Mouse (Mus musculus) hindbrain, embryonic 11.5 days (tissue): Measurements from ENCODE around the gene Aire. TPM values are rescaled to one million over a fixed set of nuclear protein-coding genes. Genes with fewer than 3 reads are reported as not detected.

Experiments
- ATAC-seq: fragments of 200-750 bp; cut with Nextera tagmentation; 2 replicates; pipeline ENCODE4 v1.8.0; 2017; ENCODE audit warnings: mild to moderate bottlenecking, moderate TSS enrichment, moderate library complexity; ENCODE audit not compliant: low FRiP score
- DNase-seq: peaks from one replicate; pipeline ENCODE4 v3.0.0-alpha.2; 2015; ENCODE audit warnings: low spot score
- H3K27ac ChIP-seq: fragments of 300-500 bp; sonication (generic); 2 replicates; pipeline ENCODE4 v1.5.1; 2014; ENCODE audit warnings: mild to moderate bottlenecking, low read depth, low read length
- H3K27me3 ChIP-seq: fragments of 300-500 bp; sonication (generic); 2 replicates; pipeline ENCODE4 v1.6.1; 2014; ENCODE audit warnings: mild to moderate bottlenecking, low read length, moderate library complexity, mixed read lengths; ENCODE audit not compliant: control insufficient read depth, insufficient read depth
- H3K36me3 ChIP-seq: fragments of 300-500 bp; sonication (generic); 2 replicates; pipeline ENCODE4 v1.6.1; 2014; ENCODE audit warnings: mild to moderate bottlenecking, low read length, moderate library complexity, mixed read lengths; ENCODE audit not compliant: control insufficient read depth, insufficient read depth
- H3K4me1 ChIP-seq: fragments of 300-500 bp; sonication (generic); replicated peaks from 2 replicates; pipeline ENCODE4 v1.6.1; 2014; ENCODE audit warnings: low read length, mixed read lengths; ENCODE audit not compliant: control insufficient read depth, insufficient read depth
- H3K4me2 ChIP-seq: fragments of 300-500 bp; sonication (generic); replicated peaks from 2 replicates; pipeline ENCODE4 v1.6.1; 2014; ENCODE audit warnings: mild to moderate bottlenecking, low read depth, low read length
- H3K4me3 ChIP-seq: fragments of 300-500 bp; sonication (generic); 2 replicates; pipeline ENCODE4 v1.5.1; 2014; ENCODE audit warnings: low read depth, low read length
- H3K9ac ChIP-seq: fragments of 300-500 bp; sonication (generic); 2 replicates; pipeline ENCODE4 v1.6.1; 2014; ENCODE audit warnings: low read depth, low read length
- H3K9me3 ChIP-seq: fragments of 300-500 bp; sonication (generic); 2 replicates; pipeline ENCODE4 v1.6.1; 2016; ENCODE audit warnings: low read length; ENCODE audit not compliant: control insufficient read depth
- WGBS: fragments of 180-500 bp; shearing (Covaris S2); extraction: QIAGEN DNeasy Blood & Tissue Kit; methylation state at CpG from one replicate; pipeline ENCODE4 v1.1.7; 2014; 5-methylcytosine and 5-hydroxymethylcytosine counted together
- polyA plus RNA-seq: library from polyadenylated mRNA; unstranded; fragments of >200 nt; fragmentation: Nextera tagmentation; extraction: Ambion mirVana; gene quantifications from 2 replicates; pipeline ENCODE4 v1.2.1, GENCODE M21; 2014

Aire gene
- polyA plus RNA-seq, 1 experiment from 2014 or later = 0.11 TPM

GRCm38 (mm10) chr10:78067226-78067625, 23.8 kb upstream of the Aire start:
- ATAC-seq (no peak), DNase-seq (no peak)
- H3K9me3 ChIP-seq = no peaks in the 10 kb centered on the region
- H3K27me3 ChIP-seq = peaks cover 9% of the 10 kb centered on the region; the same call in 1 of the 2 replicates
- H3K4me2 ChIP-seq = no peak overlapping the region
- WGBS = 38% methylated on average over 4 of the region's 4 CpGs
- H3K9ac ChIP-seq = no peak overlapping the region
- H3K4me1 ChIP-seq = no peaks in the 10 kb centered on the region
- no peak overlapping the region for H3K4me3 ChIP-seq
- no peaks in the 10 kb centered on the region for H3K36me3 ChIP-seq
- no peak overlapping the region for H3K27ac ChIP-seq

GRCm38 (mm10) chr10:78063122-78063521, 19.7 kb upstream of the Aire start:
- 0 out of 2 replicates have a peak, but pooled peaks cover 2% of the 10 kb centered on the region for H3K27me3 ChIP-seq
- ATAC-seq = no peak
- H3K4me2 ChIP-seq = no peak overlapping the region
- no peaks in the 10 kb centered on the region for H3K9me3 ChIP-seq
- no peaks in the 10 kb centered on the region for H3K4me1 ChIP-seq
- no peak for DNase-seq
- H3K27ac ChIP-seq = no peak overlapping the region
- 87% methylated on average over 9 of the region's 9 CpGs for WGBS
- H3K4me3 ChIP-seq = no peak overlapping the region
- H3K36me3 ChIP-seq = no peaks in the 10 kb centered on the region
- no peak overlapping the region for H3K9ac ChIP-seq

GRCm38 (mm10) chr10:78057056-78057455, 13.6 kb upstream of the Aire start:
- H3K27me3 ChIP-seq = no peaks in the 10 kb centered on the region
- no peak overlapping the region for H3K9ac ChIP-seq
- no peaks in the 10 kb centered on the region for H3K36me3 ChIP-seq
- no peak overlapping the region for H3K4me3 ChIP-seq
- ATAC-seq = no peak
- 87% methylated on average over 8 of the region's 8 CpGs for WGBS
- H3K4me1 ChIP-seq = no peaks in the 10 kb centered on the region
- no peak overlapping the region for H3K4me2 ChIP-seq
- H3K9me3 ChIP-seq = no peaks in the 10 kb centered on the region
- DNase-seq = no peak
- H3K27ac ChIP-seq = no peak overlapping the region

- no peak overlapping the region for H3K4me3 ChIP-seq
- no peaks in the 10 kb centered on the region for H3K4me1 ChIP-seq
- no peak overlapping the region for H3K9ac ChIP-seq
- H3K4me2 ChIP-seq = no peak overlapping the region
- H3K27ac ChIP-seq = no peak overlapping the region
- H3K27me3 ChIP-seq = no peaks in the 10 kb centered on the region
- DNase-seq (no peak), ATAC-seq (no peak)
- WGBS = 68% methylated on average over 19 of the region's 19 CpGs
- no peaks in the 10 kb centered on the region for H3K36me3 ChIP-seq
- H3K9me3 ChIP-seq = no peaks in the 10 kb centered on the region
Measured at GRCm38 (mm10) chr10:78054633-78055565, 11.5 kb upstream of the Aire start.

- no peak overlapping the region for H3K4me3 ChIP-seq
- ATAC-seq (no peak), DNase-seq (no peak)
- H3K9ac ChIP-seq = no peak overlapping the region
- H3K9me3 ChIP-seq = no peaks in the 10 kb centered on the region
- no peaks in the 10 kb centered on the region for H3K36me3 ChIP-seq
- H3K27ac ChIP-seq = no peak overlapping the region
- H3K4me2 ChIP-seq = no peak overlapping the region
- H3K27me3 ChIP-seq = no peaks in the 10 kb centered on the region
- WGBS = 57% methylated on average over 10 of the region's 11 CpGs
- no peaks in the 10 kb centered on the region for H3K4me1 ChIP-seq
Measured at GRCm38 (mm10) chr10:78049519-78050035, 6.2 kb upstream of the Aire start.

GRCm38 (mm10) chr10:78048061-78048730, 4.8 kb upstream of the Aire start:
- Histone ChIP-seq H3K4me2 (no peak overlapping the region), H3K4me3 (no peak overlapping the region), H3K9ac (no peak overlapping the region), H3K36me3 (no peaks in the 10 kb centered on the region), H3K27me3 (no peaks in the 10 kb centered on the region), H3K27ac (no peak overlapping the region), H3K4me1 (no peaks in the 10 kb centered on the region), H3K9me3 (no peaks in the 10 kb centered on the region)
- ATAC-seq (no peak), DNase-seq (no peak)
- WGBS = 85% methylated on average over 9 of the region's 10 CpGs

- no peak overlapping the region for H3K4me2 ChIP-seq
- H3K27ac ChIP-seq = no peak overlapping the region
- H3K36me3 ChIP-seq = no peaks in the 10 kb centered on the region
- no peak overlapping the region for H3K9ac ChIP-seq
- ATAC-seq (no peak), DNase-seq (no peak)
- 87% methylated on average over 4 of the region's 4 CpGs for WGBS
- no peak overlapping the region for H3K4me3 ChIP-seq
- no peaks in the 10 kb centered on the region for H3K9me3 ChIP-seq
- H3K4me1 ChIP-seq = no peaks in the 10 kb centered on the region
- no peaks in the 10 kb centered on the region for H3K27me3 ChIP-seq
Measured at GRCm38 (mm10) chr10:78046388-78046787, 3.0 kb upstream of the Aire start.

GRCm38 (mm10) chr10:78044531-78044930, 1.1 kb upstream of the Aire start:
- H3K9ac ChIP-seq = no peak overlapping the region
- no peaks in the 10 kb centered on the region for H3K27me3 ChIP-seq
- no peak overlapping the region for H3K27ac ChIP-seq
- no peaks in the 10 kb centered on the region for H3K9me3 ChIP-seq
- WGBS = 77% methylated on average over 1 of the region's 1 CpGs
- H3K36me3 ChIP-seq = no peaks in the 10 kb centered on the region
- no peak for ATAC-seq
- DNase-seq = no peak
- H3K4me1 ChIP-seq = no peaks in the 10 kb centered on the region
- no peak overlapping the region for H3K4me3 ChIP-seq
- H3K4me2 ChIP-seq = no peak overlapping the region
